Mouse (Mus musculus) CD4-positive, CD25-positive, alpha-beta regulatory T cell, adult 2 months (primary cell): ENCODE data around the gene Efnb3.

Source experiments
- DNase-seq: peaks from one replicate; pipeline ENCODE4 v3.0.0-alpha.2; 2012; ENCODE audit warnings: low read depth, low spot score

The Efnb3 gene

DNA sequence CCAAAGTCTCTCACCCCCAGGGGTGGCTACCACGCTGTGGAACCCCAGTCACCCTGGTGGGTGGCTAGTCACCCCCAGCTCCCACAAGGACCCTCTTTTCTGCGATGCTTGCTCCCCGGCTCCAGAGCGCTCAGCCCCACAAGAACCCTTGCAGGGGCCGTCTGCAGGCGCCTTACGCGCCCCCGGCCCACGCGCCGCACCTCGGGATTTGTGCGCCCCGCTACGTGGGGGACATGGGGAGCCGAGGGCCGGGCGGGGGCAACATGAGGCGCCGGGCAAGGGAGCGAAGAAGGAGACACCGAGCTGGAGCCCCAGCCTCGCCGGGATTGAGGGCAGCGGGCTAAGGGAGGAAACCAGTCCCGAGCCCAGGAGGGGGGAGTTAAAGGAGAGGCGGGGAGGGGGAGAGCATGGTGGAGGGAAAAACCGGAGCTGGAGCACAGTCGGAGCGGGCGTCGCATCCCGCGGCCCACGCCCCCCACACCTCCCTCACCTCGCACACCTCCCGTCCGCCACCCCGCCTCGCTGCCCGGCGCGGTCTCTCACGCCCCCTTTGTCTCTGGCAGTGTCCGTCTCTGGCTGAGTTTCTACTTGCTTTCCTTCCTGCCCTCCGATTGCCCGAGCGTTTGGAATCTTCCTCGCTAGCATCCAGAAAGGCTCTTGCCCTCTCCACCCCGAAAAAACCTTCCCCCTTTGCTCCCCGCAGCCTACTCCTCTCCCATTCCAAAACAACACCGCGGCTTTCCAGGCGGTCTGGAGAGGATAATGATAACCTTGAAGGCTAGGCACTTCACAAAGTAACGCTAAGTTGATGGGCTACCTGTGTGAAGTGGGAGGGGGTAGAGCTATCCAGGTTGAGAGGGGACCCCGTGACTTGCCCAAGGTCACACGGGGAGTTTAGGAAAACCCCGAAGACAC is at the start of gene Efnb3:
Efnb3 (minus strand) TSS at position 355 of the 915 bp plus-strand sequence.
- no peak for DNase-seq

DNA sequence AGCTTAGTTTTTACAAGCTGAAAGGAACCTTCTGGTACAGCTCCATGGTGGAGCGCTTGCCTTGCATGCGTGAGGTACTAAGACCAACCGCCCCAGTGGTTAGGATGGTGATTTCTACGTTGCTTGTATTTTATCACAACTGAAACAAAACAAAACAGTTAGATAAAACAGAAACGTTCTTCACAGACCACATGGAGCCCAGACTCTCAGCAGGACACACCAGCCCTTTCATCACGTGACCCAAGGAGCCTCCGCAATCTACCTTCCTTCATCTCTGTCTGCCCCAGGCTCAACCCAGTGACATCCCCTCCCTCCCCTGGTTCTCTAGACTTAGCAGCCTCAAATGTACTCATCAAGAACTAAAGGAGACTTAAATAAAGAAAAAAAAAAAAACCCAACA is 49.4 kb upstream of the Efnb3 start:
- DNase-seq = no peak

GRCm38 (mm10) chr11:69608525-69608924 is 48.5 kb upstream of the Efnb3 start:
- DNase-seq = no peak

DNA sequence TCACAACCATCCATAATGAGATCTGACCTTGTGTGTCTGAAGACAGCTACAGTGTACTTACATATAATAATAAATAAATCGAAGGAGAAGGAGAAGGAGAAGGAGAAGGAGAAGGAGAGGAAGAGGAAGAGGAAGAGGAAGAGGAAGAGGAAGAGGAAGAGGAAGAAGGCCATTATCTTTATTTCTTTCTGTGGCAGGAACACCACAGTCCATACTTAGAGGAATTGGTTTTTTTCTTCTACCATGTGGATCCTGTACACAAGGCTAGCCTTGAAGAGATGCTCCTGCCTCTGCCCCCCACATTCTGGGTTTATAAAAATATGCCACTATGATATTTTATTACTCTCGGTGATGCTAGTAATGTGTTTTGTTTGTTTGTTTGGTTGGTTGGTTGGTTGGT is 46.8 kb upstream of the Efnb3 start:
- no peak for DNase-seq

DNA sequence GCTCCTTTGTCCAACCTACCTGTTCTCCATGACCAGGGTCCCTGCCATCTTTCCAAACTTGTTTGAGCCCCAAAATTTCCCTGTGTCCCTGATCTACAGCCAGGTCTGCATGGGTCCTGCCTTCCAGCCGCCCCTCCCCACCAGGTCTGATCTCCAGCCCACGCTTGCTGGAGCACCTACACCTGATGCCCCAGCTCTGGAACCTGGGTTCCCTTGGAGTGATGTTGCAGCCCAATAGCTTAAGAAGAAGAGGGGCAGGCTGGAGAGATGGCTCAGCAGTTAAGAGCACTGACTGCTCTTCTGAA is 46.4 kb upstream of the Efnb3 start:
- no peak for DNase-seq

DNA sequence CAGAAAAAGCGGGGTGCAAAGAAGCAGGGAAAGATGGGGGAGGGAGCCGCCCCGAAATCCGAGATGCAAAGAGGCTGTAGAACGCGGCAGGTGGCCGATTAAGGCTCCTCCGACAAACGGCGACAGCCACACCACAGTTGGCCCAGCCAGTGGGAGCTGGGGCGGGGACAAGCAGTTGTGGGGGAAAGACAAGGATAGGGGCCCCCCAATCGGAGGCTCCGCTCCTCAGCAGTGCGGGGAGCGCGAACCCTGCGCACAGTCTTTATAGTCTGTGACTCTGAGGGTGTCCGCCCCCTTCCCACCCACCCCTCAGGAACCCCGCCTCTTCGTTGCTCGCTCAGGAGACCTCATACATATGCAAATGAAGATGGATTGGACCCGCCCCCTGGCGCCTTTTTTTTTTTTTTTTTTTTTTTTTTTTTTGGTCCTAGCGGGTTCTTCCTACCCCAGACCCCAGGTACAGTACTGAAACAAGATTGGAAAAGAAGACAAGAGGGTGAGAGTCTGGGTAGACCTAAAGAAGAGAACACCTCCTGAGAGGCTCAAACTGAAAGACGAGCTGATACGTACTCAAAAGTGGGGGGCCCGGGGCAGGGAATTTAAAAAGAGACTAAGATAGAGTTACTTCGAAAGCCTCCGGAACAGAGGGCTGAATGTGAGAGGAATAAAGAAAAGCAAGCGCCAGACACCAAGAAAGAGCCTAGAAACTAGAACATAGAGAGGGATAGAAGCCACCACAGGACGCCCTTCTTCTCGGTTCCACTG is 45.9 kb upstream of the Efnb3 start, which contains the start of gene Atp1b2:
Atp1b2 (minus strand) TSS at position 217 of the 765 bp plus-strand sequence.
- peak; percentile 79 for DNase-seq

DNA sequence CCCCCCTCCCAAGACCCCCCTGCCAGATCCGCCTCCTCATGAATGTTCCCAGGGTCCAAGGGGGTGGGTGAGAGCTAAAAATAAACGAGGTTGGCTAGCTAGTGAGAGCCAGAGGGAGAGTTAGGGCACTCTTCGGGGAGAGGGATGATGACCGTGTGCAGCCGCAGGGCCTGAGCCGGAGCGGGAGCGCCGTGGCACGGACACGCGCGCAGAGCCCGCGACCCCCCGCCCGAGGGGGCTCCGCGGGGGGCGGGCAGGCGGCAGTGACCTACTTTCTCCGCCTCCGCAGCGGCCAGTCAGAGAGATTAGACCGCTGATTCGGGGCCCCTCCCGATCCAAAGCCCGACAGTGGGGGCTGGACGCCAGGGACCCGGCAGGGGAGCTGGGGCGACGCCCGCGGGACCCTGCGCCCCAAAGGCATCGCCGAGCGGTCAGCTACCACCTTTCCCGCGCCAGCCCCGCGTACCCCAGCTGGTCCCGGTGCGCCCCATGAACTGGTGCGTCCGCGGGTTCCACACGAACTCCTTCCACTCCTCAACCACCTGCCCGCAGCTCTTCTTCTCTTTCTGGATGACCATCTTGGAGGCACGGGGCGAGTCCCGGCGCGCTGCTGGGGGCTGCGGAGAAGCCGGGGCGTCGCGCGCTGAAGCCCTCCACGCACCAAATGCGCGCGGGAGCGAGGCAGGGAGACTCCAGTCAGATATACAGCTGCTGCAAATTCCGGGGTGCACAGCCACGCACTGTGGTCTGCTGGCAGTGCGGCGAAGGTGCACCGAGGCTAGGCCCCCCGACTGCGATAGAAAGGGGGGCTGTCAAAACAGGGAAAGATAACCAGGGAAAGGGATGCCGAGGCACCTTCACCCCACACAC is 45.0 kb upstream of the Efnb3 start:
- DNase-seq = peak; percentile 27

- DNase-seq = no peak
These were observed 44.3 kb upstream of the Efnb3 start for GRCm38 (mm10) chr11:69604347-69604746.

- DNase-seq = no peak
These were observed 43.5 kb upstream of the Efnb3 start for GRCm38 (mm10) chr11:69603516-69603915.

- no peak for DNase-seq
These were observed 41.8 kb upstream of the Efnb3 start for GRCm38 (mm10) chr11:69601768-69602167.

DNA sequence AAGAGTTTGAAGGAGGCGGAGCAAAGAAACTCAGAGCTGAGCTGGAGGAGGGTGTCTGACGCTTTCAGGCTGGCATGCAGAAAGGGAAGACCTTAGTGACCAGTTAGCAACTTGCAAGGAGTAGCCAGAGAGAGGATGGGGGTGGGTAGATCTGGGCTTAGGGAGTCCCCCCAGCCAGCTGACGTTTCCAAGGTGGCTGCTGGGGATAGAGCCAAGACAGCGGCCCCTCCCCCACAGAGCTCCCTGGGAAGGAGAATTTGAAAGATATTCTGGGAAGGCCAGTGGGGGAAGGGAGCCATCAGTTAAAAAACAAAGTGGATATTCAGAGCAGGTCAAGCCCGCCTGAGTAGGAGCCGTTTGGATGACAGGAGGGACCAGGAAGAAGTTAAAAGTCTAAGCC is 40.1 kb upstream of the Efnb3 start:
- no peak for DNase-seq

DNA sequence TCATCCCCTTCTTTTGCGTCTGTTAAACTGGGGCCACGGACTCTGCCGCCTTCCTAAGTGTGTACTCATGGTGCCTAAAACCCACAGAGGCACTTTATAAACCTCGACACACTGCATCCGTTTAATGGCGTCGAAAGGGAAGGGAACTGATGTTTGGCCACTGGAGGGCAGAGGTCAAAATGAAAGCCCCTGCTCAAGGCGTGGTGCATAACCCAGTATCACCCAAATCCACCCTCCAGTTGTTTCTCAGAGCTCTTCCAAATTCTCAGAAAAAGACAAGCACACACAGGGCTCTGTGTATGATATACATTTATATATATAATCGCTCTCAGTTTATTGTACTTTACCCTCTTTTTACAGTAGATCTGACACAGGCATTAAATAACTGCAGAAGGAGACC is 39.4 kb upstream of the Efnb3 start:
- DNase-seq = no peak

DNA sequence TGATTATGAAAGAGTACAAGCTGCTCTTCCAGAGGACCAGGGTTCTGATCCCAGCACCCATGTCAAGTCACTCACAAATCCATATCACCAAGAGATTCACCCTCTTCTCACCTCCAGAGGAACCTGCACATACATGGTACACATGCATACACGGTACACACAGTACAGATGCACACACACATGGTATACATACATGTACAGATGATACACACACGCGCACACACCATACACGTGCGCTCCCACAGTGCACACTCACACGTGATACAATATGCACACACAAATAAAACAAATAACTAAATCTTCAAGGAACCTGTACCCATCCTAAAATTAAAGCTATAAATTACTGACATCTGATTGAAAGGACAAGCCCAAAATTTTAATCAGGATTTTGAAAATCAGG is 34.8 kb upstream of the Efnb3 start:
- DNase-seq = no peak

- no peak for DNase-seq
These were observed 32.8 kb upstream of the Efnb3 start for GRCm38 (mm10) chr11:69592799-69593198.

GRCm38 (mm10) chr11:69591899-69592637 is 32.1 kb upstream of the Efnb3 start:
- no peak for DNase-seq

- DNase-seq = no peak
These were observed 31.4 kb upstream of the Efnb3 start for GRCm38 (mm10) chr11:69591424-69591823.

DNA sequence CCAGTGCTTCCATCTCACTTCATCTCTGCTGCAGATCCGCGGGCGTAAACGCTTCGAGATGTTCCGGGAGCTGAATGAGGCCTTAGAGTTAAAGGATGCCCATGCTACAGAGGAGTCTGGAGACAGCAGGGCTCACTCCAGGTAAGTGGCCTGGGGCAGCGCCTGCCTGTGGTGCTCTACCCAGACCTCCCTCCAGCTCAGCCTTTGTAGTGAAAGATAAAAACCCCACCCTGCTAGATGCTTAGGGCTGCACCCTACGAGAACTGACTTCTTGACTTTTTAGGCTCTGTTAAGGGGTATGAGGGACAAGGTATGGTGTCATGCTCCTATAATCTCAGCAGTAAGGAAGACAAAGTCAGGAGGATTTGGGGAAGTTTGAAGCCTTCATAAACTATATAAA is 30.6 kb upstream of the Efnb3 start:
- no peak for DNase-seq

DNA sequence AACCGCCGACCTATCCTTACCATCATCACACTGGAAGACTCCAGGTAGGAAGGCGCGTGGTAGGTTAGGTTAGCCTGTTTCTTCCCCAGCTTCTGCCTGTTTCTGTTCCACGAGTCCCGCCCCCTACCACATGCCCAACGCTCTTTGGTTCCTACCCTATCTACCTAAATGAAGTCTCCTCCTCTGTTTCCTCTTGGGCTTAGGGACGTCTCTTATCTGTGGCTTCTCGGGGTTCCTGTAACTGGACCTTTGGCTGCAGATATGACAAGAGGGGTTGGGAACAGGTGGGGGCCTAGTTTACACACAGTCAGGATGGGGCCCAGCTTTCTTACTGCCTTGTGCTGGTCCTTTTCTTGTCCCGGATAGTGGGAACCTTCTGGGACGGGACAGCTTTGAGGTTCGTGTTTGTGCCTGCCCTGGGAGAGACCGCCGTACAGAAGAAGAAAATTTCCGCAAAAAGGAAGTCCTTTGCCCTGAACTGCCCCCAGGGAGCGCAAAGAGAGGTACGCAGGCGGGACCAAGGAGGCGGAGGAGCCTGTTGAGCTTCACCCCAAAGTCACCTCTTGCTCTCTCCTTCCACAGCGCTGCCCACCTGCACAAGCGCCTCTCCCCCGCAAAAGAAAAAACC is 29.3 kb upstream of the Efnb3 start:
- DNase-seq = no peak

DNA sequence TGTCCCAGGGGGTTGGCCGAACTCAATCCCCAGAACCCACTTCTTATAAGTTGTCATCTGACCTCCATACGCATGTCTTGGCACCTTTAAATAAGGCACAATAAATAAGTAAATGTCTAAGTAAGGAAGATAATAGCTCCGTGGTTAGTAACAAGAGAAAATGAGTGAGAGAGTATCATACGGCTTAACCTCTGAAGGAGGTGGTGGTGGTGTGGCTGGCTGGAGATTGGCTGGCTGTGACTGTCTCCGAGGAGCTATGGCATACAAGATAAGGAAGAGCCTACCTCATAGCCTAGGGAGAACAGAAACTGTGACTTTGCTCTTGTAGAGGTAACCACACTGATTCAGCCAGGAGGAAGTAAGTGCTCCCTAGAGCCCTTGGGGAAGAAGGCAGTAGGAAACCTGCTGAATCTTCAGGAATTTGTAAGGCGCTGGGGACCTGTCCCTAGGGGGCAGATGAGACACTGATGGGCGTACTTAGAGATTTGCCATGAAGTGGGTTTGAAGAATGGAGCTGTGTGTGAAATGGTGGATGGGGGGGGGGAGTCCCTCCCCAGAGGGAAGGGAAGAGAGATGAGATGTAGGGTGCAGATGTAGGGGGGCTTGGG is 25.8 kb upstream of the Efnb3 start:
- DNase-seq = no peak

GRCm38 (mm10) chr11:69584937-69585336 is 24.9 kb upstream of the Efnb3 start:
- DNase-seq = no peak
